Mouse (Mus musculus) G1E (cell line): ENCODE measurements around the gene Cfap45.

ENCODE experiments used
- CTCF ChIP-seq: IDR thresholded peaks from 2 replicates; pipeline ENCODE4 v1.5.1; 2012; ENCODE audit warnings: low read depth, low read length, inconsistent platforms, mixed read lengths
- GATA1 ChIP-seq: IDR thresholded peaks from 2 replicates; pipeline ENCODE4 v1.6.1; 2012; ENCODE audit warnings: borderline replicate concordance, low read length, inconsistent platforms, mixed read lengths
- GATA2 ChIP-seq: IDR thresholded peaks from 2 replicates; pipeline ENCODE4 v1.6.1; 2012; ENCODE audit warnings: low read depth, low read length, inconsistent platforms, borderline replicate concordance
- POLR2AphosphoS5 ChIP-seq: IDR thresholded peaks from 2 replicates; pipeline ENCODE4 v1.6.1; 2012; ENCODE audit warnings: low read depth, low read length, inconsistent platforms; ENCODE audit not compliant: insufficient replicate concordance
- TAL1 ChIP-seq: conservative IDR thresholded peaks from 2 replicates; pipeline ENCODE4 v1.6.1; 2012; ENCODE audit warnings: low read depth, low read length, inconsistent platforms, mixed read lengths

- TF ChIP-seq GATA1 (no peak), CTCF (no peak), TAL1 (no peak), POLR2AphosphoS5 (no peak), GATA2 (no peak)
Measured at GRCm38 (mm10) chr1:172523699-172524101, 3.1 kb downstream of the Cfap45 start.
